Mouse (Mus musculus): ENCODE results near the gene Slc41a2. TPM values are rescaled to one million over a fixed set of nuclear protein-coding genes. Genes with fewer than 3 reads are reported as not detected.

Slc41a2 gene
- total RNA-seq, 1 experiment from 2014 or later: not detected

GRCm38 (mm10) chr10:83183634-83184479, 153.8 kb downstream of the Slc41a2 start:
- peak; percentile 79 to 86 for ATAC-seq (replicated peaks in 1 of 2; ENCODE audit: insufficient read depth in 1 of 2, low FRiP score in 2 of 2, low TSS enrichment in 1 of 2, low read depth in 1 of 2, poor library complexity in 2 of 2, severe bottlenecking in 2 of 2)

GRCm38 (mm10) chr10:83182573-83182960, 155.1 kb downstream of the Slc41a2 start:
- no peak for ATAC-seq (replicated peaks in 1 of 2; ENCODE audit: insufficient read depth in 1 of 2, low FRiP score in 2 of 2, low TSS enrichment in 1 of 2, low read depth in 1 of 2, poor library complexity in 2 of 2, severe bottlenecking in 2 of 2)

GRCm38 (mm10) chr10:83181831-83182572, 155.7 kb downstream of the Slc41a2 start:
- no peak for ATAC-seq (replicated peaks in 1 of 2; ENCODE audit: insufficient read depth in 1 of 2, low FRiP score in 2 of 2, low TSS enrichment in 1 of 2, low read depth in 1 of 2, poor library complexity in 2 of 2, severe bottlenecking in 2 of 2)

Other genes with a start within 250 kb of the Slc41a2 start
- 1.5 TPM in 2 replicates for gene D10Wsu102e, start 22.3 kb upstream of the Slc41a2 start, total RNA-seq (2017)
- gene Aldh1l2, start 196.3 kb upstream of the Slc41a2 start, total RNA-seq (2017): not detected in 2 replicates
- 41.1 and 63.2 TPM in 2 replicates for gene Washc4, start 205.9 kb upstream of the Slc41a2 start, total RNA-seq (2017)

Measured in hematopoietic stem cell, adult 5-6 weeks (primary cell).